Mouse (Mus musculus) c-Kit-positive CD71-positive TER-119-negative erythroid progenitor cells, embryonic 14.5 days (primary cell): ENCODE results near the gene Grin2b.

Experiments used
- DNase-seq: peaks from one replicate; pipeline ENCODE4 v3.0.0-alpha.2; 2013; ENCODE audit warnings: low read depth

Grin2b gene

GRCm38 (mm10) chr6:136173191-136173896 lies at the start of gene Grin2b:
Gene Grin2b, minus strand, starts transcription at chr6:136173511.
- no peak for DNase-seq

- no peak for DNase-seq
Measured at GRCm38 (mm10) chr6:136221894-136222293, 48.6 kb upstream of the Grin2b start.

DNA sequence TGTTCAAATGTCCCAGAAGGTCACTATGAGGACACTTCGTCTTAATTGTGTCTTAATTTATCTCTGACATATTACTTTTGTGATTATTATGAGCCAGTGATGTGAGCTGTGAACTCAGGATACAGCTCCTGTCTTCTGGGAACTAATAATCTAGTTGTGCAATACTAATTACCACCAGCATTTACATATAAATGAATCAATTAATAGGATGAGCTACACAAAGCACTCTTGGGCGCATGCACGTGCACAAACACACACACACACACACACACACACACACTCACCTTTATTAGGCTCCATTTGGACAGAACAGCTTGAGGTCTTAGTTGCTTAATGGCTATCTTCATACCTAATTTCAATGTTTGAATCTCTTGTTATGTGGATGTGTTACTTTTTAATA lies 37.1 kb upstream of the Grin2b start:
- no peak for DNase-seq

DNA sequence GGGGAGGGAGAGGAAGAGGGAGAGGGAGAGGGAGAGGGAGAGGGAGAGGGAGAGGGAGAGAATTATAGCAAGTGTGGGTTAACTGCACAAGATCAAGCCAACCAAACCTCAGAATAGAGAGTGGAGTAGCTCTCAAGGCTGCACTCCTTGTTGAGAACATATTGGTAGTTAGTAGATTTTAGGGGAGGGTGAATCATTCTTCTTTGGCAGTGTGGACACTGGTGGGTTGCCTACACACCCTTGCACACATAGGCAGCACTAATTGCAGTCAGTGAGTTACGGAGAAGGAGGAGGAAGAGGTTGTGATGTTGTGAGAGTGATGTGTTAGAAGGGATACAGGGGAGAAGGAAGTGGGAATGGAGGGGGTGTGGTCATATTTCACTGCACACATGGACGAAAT lies 26.5 kb upstream of the Grin2b start:
- DNase-seq, result no peak

GRCm38 (mm10) chr6:136194616-136195015 lies 21.3 kb upstream of the Grin2b start:
- DNase-seq, result no peak

- no peak for DNase-seq
Measured at GRCm38 (mm10) chr6:136178066-136178465, 4.8 kb upstream of the Grin2b start.

- no peak for DNase-seq
Measured at GRCm38 (mm10) chr6:136172801-136173190, 515 bp downstream of the Grin2b start.

- no peak for DNase-seq
Measured at GRCm38 (mm10) chr6:136172172-136172651, 1.1 kb downstream of the Grin2b start.

DNA sequence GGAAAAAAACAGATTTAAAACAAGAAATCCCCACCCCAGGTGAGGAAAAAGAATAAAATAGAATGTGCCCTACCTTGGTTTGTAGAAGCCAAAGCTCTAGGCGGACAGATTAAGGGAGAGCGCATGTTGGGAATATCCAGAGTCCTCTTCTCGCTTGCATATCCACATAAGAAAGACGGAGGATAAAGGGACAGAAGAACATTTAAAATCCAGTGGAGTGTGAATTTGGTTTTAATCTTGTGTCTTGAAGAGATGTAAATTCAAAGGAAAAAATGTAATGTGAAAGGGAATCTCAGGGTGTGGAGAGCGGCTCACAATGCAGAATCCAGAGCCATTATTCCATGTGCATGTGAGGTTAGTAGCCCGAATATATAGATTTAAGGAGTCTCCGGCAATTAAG lies 2.0 kb downstream of the Grin2b start:
- no peak for DNase-seq

DNA sequence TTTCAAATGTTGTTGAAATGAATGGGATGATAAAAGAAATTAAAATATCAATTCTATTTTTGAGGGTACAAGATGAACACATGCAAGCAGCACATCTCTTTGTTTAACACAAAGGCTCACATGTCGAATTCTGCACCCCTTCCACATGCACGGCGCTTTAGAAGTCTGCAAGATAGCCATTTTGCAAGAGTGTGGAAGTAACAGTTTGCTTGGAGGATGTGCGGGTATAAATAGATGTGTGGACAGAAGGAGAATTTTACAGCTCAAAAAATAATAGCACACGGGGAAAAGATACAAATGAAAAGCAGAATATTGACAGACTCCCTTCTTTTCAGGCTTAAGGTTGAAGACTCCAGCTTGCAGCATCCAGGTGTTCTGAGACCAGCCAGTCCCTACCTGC lies 2.9 kb downstream of the Grin2b start:
- no peak for DNase-seq

DNA sequence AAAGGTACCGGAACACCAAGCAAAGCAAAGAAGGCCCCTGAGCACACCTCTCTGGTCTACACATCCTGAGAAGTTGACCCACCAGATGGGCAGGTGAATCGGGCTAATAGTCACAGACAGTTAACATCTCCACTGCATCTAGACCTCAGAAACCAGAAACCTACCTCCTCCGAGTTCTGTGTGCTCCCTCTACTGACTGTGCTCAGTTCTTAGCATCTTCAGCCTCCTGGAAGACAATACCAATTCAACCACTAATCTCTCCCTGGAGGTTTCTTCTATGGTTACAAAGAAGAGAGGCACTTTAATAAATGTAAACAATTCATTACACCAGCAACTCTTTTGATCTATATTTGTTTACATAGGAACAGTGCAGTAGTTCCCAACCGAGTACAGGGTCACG lies 6.0 kb downstream of the Grin2b start:
- DNase-seq, result no peak

DNA sequence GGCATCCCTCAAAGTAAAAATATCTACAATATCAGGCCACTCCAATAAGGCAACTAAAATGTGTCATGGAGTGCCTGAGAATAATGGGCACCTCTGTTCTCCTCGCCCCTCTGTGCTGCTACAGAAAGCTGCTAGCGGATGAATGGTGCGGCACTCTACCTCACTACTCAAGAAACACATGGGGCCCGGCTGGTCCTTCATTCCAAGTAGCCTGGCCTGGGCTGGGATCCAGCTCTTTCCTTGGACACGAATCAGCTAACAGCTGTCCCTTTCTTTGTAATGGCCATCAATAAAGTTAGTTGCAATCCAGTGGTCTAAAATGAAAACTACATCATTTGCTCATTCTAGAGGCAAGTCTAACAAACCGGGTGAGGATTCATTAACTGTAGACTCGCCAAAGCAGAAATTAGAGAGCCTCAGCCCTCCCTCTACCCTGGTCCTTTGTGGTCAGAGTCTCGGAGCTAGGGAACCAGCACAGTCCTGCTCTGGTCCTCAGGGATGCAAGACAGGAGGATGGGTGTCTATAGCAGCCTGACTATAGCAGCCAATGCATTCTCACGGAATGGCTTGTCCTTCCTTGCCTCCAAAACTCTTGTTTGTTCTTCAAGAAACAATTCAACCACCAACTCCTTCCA lies 7.8 kb downstream of the Grin2b start:
- no peak for DNase-seq

DNA sequence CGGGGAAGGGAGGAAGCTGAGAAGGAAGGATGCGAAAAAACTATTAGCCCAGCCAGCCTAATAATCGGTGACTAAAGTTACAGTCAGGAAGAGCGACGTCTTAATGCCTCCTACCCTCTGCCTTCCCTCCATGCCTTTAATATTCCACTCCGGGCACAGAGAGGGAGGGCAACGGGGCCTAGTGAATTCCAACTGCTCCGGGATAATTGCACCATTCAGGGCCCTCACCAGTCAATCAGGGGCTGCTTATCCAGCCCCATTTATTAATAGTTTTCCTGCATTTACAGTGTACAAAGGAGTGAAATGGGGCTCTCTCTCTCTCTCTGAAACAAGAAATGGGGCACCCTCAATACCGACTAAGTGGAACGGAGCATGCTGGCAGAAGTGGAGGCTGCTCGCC lies 11.2 kb downstream of the Grin2b start:
- DNase-seq, result no peak

DNA sequence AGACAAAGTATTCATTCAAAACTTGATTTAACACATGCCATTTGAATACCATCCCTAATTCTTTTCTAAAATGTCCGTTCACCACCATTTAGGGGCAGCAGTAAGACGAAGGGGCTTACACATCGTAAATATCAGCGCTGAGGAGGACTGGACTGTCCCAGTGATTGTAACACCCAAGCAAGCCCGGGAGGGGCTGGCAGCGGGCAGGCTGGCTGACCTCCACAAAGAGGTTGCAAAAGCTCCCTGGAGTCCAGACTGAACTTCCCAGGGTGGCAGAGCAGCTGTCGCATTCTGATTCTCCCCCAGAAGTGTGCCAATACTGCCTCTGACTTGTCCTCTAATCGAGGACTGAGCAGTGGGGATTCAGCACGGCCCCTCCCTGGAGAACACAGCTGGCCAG lies 19.9 kb downstream of the Grin2b start:
- DNase-seq, result no peak

DNA sequence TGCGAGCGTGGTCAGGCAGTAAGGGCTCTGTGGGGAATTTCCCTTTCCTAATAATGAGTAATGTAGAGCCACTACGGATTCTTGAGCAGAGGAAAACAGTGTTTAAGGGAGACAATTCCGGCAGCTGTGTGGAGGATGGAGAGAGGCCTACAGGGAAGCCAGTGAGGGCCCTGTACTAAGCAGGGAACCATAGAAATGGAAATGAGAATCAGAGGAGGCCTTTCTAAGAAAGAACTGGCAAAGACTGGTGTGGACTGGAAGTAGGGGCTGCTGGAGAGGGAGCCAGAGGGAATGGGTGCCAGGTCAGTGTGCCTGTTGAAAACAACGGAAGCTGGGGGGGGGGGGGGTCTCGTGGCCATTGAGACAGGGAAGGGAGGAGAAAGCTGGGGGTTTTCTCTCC lies 23.2 kb downstream of the Grin2b start:
- no peak for DNase-seq

DNA sequence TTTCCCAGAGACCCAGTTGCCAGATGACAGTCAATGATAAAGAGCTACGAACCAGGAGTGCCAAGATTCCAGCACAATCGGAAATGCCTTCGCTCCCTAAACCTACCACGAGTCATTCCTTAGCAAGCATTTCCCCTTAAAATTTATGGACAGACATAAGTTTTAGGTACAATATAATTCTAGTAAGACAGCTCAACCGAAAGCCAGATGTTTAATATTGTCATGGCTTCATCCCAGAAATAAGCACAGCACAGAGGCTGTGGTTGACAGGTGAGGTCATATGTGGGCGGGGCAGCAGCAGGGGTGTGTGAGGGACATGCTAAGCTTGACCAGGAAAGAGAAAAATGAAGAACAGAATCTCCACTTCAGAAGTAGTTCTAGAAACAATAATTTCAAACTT lies 33.3 kb downstream of the Grin2b start:
- no peak for DNase-seq

- no peak for DNase-seq
Measured at GRCm38 (mm10) chr6:136130456-136130855, 42.9 kb downstream of the Grin2b start.

DNA sequence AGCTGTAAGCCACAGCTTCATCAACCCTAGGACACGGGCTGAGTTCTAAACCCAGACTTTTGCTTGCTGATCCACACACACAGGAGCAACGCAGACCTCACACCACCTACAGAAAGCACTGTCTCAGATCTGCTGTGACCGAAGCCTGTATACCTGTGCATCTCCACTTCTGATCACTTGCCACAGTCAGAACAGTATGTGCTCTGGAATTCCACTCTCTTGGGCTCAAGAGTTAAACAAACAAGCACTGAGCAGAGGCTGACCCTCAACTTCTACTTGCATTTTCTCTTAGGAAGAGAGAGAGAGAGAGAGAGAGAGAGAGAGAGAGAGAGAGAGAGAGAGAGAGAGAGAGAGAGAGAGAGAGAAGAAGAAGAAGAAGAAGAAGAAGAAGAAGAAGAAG lies 50.7 kb downstream of the Grin2b start:
- DNase-seq, result no peak

DNA sequence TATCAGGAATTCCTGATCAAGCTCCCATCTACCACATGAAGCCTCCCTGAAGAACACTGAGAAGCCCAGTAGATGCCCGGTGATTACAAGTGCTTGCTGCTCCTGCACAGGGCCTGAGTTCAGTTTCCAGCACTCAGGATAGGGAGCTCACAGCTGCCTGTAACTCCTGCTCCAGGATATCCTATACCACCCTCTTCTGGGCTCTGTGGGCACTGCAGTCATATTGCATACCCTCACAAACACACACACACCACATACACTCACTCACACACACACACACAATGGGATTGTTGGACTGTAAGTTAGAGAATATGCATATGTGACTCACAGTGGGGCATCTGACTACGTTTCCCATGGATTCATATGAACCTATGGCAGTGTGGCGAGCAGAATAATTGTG lies 55.9 kb downstream of the Grin2b start:
- DNase-seq, result no peak

- no peak for DNase-seq
Measured at GRCm38 (mm10) chr6:136113639-136114410, 59.5 kb downstream of the Grin2b start.

- no peak for DNase-seq
Measured at GRCm38 (mm10) chr6:136109172-136109571, 64.1 kb downstream of the Grin2b start.

- DNase-seq, result no peak
Measured at GRCm38 (mm10) chr6:136108466-136108865, 64.8 kb downstream of the Grin2b start.

DNA sequence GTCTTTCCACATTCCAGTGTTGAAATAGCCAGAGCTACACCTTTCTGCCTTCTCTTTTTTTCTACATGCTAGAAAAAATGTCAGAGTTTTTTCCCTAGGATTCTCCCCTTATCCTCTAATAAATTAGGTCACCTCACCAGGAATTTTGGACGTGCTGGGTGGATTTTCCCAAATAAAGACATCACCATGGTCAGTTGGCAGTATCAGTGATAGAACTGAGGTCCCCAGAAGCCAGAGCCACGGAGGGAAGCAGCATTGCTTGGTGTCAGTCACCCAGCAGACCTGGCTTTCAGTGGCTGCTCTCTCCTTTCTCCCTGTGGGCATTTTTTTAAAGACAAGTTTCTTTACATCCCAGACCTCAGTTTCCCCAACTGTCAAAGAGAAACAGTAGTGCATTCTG lies 68.1 kb downstream of the Grin2b start:
- DNase-seq, result no peak
